Mouse (Mus musculus) thymus, postnatal 14 days (tissue): ENCODE data around the gene H2-Eb1.

Experiments used
- DNase-seq: peaks from one replicate; pipeline ENCODE4 v3.0.0; 2021

H2-Eb1 gene

DNA sequence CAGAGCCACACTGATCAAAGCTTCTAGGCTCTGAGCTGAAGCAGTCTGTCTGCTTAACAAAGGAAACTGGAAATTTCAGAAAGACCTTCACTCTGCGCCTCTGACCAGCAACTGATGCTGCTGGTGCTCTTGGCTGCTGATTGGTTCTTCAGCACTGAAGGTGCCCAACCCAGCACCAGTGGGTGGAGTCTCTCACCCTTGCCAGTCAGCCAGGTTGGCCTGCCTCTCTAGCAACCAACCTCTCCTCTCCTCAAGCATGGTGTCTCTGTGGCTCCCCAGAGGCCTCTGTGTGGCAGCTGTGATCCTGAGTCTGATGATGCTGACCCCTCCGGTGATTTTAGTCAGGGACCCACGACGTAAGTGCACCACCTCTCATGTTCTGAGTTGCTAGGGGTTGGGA is 19.8 kb downstream of the H2-Eb1 start, which contains the start of gene H2-Eb2:
H2-Eb2 (plus strand) TSS at position 230 of the 400 bp plus-strand sequence.
- peak; percentile 47 for DNase-seq

GRCm38 (mm10) chr17:34326373-34326772 is 20.7 kb downstream of the H2-Eb1 start:
- DNase-seq: no peak

GRCm38 (mm10) chr17:34329807-34330206 is 24.1 kb downstream of the H2-Eb1 start:
- DNase-seq: peak; percentile 39

- DNase-seq: no peak
Measured at GRCm38 (mm10) chr17:34331200-34331599, 25.5 kb downstream of the H2-Eb1 start.

- no peak for DNase-seq
Measured at GRCm38 (mm10) chr17:34340619-34341402, 35.1 kb downstream of the H2-Eb1 start.

- no peak for DNase-seq
Measured at GRCm38 (mm10) chr17:34344882-34345281, 39.2 kb downstream of the H2-Eb1 start.

- no peak for DNase-seq
Measured at GRCm38 (mm10) chr17:34345486-34345885, 39.8 kb downstream of the H2-Eb1 start.

- DNase-seq: no peak
Measured at GRCm38 (mm10) chr17:34346041-34346440, 40.4 kb downstream of the H2-Eb1 start.

- peak; percentile 63 for DNase-seq
Measured at GRCm38 (mm10) chr17:34347606-34348308, 42.1 kb downstream of the H2-Eb1 start.

- DNase-seq: peak; percentile 84
Measured at GRCm38 (mm10) chr17:34349429-34349828, 43.8 kb downstream of the H2-Eb1 start.

GRCm38 (mm10) chr17:34354539-34354938 is 48.9 kb downstream of the H2-Eb1 start, which contains the start of gene Btnl2:
Gene Btnl2 (plus strand): TSS chr17:34354822.
- no peak for DNase-seq

DNA sequence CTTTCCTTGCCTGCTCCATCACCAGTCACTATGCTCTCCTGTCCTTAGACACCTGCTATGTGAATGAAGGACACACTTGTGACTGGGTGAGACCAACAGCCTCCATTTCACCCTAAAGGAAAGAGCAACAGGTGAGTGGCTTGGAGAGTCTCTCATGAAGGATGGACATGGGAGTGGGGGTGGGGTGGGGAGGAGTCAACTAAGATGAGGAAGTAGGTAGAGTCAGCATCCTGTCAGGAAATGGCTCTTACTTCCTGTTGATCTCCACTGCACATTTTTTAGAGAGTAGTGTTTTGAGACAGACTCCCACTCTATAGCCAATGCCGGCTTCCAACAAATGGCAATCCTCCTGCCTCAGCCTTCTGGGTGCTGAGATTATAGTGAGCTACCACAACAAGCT is 49.3 kb downstream of the H2-Eb1 start:
- peak; percentile 28 for DNase-seq

GRCm38 (mm10) chr17:34362954-34363546 is 57.4 kb downstream of the H2-Eb1 start:
- no peak for DNase-seq

- no peak for DNase-seq
Measured at GRCm38 (mm10) chr17:34363676-34364310, 58.1 kb downstream of the H2-Eb1 start.

GRCm38 (mm10) chr17:34365031-34365430 is 59.4 kb downstream of the H2-Eb1 start:
- DNase-seq: no peak
